17 mouse cellular contexts compared by ENCODE assay signal in the genomic region with DNA sequence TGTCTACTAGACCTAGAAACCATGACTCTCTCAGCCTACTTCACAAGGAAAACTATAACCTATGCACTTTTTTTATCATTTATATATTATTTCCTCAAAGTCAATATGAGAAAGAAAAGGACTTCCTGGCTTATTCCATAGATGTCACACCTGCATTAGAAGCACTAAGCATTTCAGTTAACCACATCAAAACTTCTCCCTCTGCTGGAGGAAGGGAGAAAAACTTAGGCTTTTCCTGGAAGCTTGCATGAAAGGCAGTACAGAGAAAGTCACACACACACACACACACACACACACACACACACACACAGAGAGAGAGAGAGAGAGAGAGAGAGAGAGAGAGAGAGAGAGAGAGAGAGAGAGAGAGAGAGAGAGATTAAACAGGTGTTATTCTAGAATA. TPM values are rescaled to one million over a fixed set of nuclear protein-coding genes. Genes with fewer than 3 reads are reported as not detected.
A peak's percentile ranks its signal among the peaks of the same experiment; 100 is the strongest.
DNase-seq lines count a peak whose midpoint lies in the region; ATAC-seq and TF ChIP-seq lines count a peak whose summit lies in the region.
"Had no signal": no experiment of that assay in that cellular context is flagged by ENCODE, and none has a peak within 500 bp of the region (broad histone marks: within the 10 kb centered on the region; RNA-seq: fewer than 3 reads in every experiment).

No protein-coding gene starts in this region.

- TF ChIP-seq POLR2A in limb, embryonic 14.5 days (IDR thresholded peaks at IDR 0.05; ENCODE audit: borderline replicate concordance, extremely low read depth, insufficient read depth, insufficient read length) = no peak

- H3K9me3 ChIP-seq in limb, embryonic 14.5 days (ENCODE audit: control insufficient read depth, low read length) = no peaks in the 10 kb centered on the region
- no peaks in the 10 kb centered on the region for H3K9me3 ChIP-seq in limb, embryonic 10.5 days (replicated peaks)
- H3K9me3 ChIP-seq in embryonic facial prominence, embryonic 14.5 days (ENCODE audit: control insufficient read depth, low read length) = no peaks in the 10 kb centered on the region
- H3K9me3 ChIP-seq: G1E; heart, embryonic 13.5 days; limb, embryonic 13.5 days had no signal

- H3K27me3 ChIP-seq in limb, embryonic 14.5 days (ENCODE audit: control insufficient read depth, insufficient read depth, low read length) = no peaks in the 10 kb centered on the region
- H3K27me3 ChIP-seq in limb, embryonic 10.5 days (ENCODE audit: low read depth, poor library complexity, severe bottlenecking) = no peaks in the 10 kb centered on the region
- H3K27me3 ChIP-seq in Patski = peaks cover 24% of the 10 kb centered on the region
- no peaks in the 10 kb centered on the region for H3K27me3 ChIP-seq in embryonic facial prominence, embryonic 14.5 days (replicated peaks; ENCODE audit: control insufficient read depth, insufficient read depth, low read length)
- H3K27me3 ChIP-seq: heart, embryonic 13.5 days; limb, embryonic 13.5 days had no signal

- no peak overlapping the region for H3K4me3 ChIP-seq in limb, embryonic 14.5 days (replicated peaks; ENCODE audit: low read length)
- no peak overlapping the region for H3K4me3 ChIP-seq in limb, embryonic 10.5 days
- H3K4me3 ChIP-seq in embryonic facial prominence, embryonic 14.5 days (ENCODE audit: low read depth, low read length) = no peak overlapping the region
- H3K4me3 ChIP-seq: heart, embryonic 13.5 days; limb, embryonic 13.5 days had no signal

- TF ChIP-seq CTCF in Patski (IDR thresholded peaks at IDR 0.05) = peak; percentile 41

- in situ Hi-C loops in Patski (cut with MboI; ENCODE audit: low pct_unique_long_range_greater_than_20kb) = loop anchor here (5.0 kb wide), 1 partner anchor 360 kb away; no protein-coding TSS in a partner anchor

- no peak for ATAC-seq in limb, embryonic 14.5 days (ENCODE audit: low FRiP score, low read depth)
- ATAC-seq in Patski = no peak
- ATAC-seq in embryonic facial prominence, embryonic 14.5 days (ENCODE audit: low read depth) = no peak
- no peak for ATAC-seq in megakaryocyte progenitor cell, adult 5-6 weeks (replicated peaks; ENCODE audit: poor library complexity)
- ATAC-seq: intestine, embryonic 16.5 days had no signal

- CTCF ChIA-PET in Patski (lab: Charles Lee) = interaction anchor here (2.9 to 5.7 kb wide), 4 partner anchors 118 to 365 kb away, joined by 13 to 42 read pairs (median 17); no protein-coding TSS in a partner anchor

- H3K4me2 ChIP-seq in limb, embryonic 14.5 days (replicated peaks; ENCODE audit: low read depth, low read length, severe bottlenecking) = no peak overlapping the region
- H3K4me2 ChIP-seq in embryonic facial prominence, embryonic 14.5 days (ENCODE audit: low read depth, low read length) = no peak overlapping the region
- H3K4me2 ChIP-seq: heart, embryonic 13.5 days; limb, embryonic 13.5 days had no signal

- no peak overlapping the region for H3K27ac ChIP-seq in limb, embryonic 14.5 days (replicated peaks; ENCODE audit: low read depth, low read length)
- H3K27ac ChIP-seq in limb, embryonic 10.5 days = no peak overlapping the region
- no peak overlapping the region for H3K27ac ChIP-seq in embryonic facial prominence, embryonic 14.5 days (replicated peaks; ENCODE audit: low read depth, low read length)
- H3K27ac ChIP-seq: heart, embryonic 13.5 days; limb, embryonic 13.5 days had no signal

- H3K36me3 ChIP-seq in limb, embryonic 14.5 days (ENCODE audit: control insufficient read depth, insufficient read depth, low read length) = no peaks in the 10 kb centered on the region
- H3K36me3 ChIP-seq in limb, embryonic 10.5 days = no peaks in the 10 kb centered on the region
- H3K36me3 ChIP-seq in embryonic facial prominence, embryonic 14.5 days (ENCODE audit: control insufficient read depth, insufficient read depth, low read length) = no peaks in the 10 kb centered on the region
- H3K36me3 ChIP-seq: G1E; heart, embryonic 13.5 days; limb, embryonic 13.5 days had no signal

- H3K9ac ChIP-seq in limb, embryonic 14.5 days (ENCODE audit: low read depth, low read length, severe bottlenecking) = no peak overlapping the region
- no peak overlapping the region for H3K9ac ChIP-seq in embryonic facial prominence, embryonic 14.5 days (ENCODE audit: low read depth, low read length)
- H3K9ac ChIP-seq: heart, embryonic 13.5 days; limb, embryonic 13.5 days had no signal

- POLR2A ChIA-PET in Patski (lab: Charles Lee) = no interaction called here

- peak; percentile 8 for DNase-seq in heart, postnatal 4 days
- no peak for DNase-seq in heart, adult 9 months (ENCODE audit: low spot score in 2 of 2)
- peak; percentile 11 for DNase-seq in limb, embryonic 14.5 days (ENCODE audit: low spot score)
- no peak for DNase-seq in limb, embryonic 10.5 days (ENCODE audit: low spot score)
- no peak for DNase-seq in Patski (ENCODE audit: low read depth, low spot score)
- peak; percentile 16 for DNase-seq in embryonic facial prominence, embryonic 14.5 days (ENCODE audit: low spot score)
- no peak for DNase-seq in spleen, postnatal 36 days (ENCODE audit: low spot score in 2 of 2)
- DNase-seq: cerebellum, postnatal 36 days; thymus, postnatal 14 days had no signal

- no peaks in the 10 kb centered on the region for H3K4me1 ChIP-seq in limb, embryonic 14.5 days (ENCODE audit: control insufficient read depth, insufficient read depth, low read length)
- no peaks in the 10 kb centered on the region for H3K4me1 ChIP-seq in limb, embryonic 10.5 days
- H3K4me1 ChIP-seq in embryonic facial prominence, embryonic 14.5 days (ENCODE audit: control insufficient read depth, insufficient read depth, low read length) = no peaks in the 10 kb centered on the region
- H3K4me1 ChIP-seq: heart, embryonic 13.5 days; limb, embryonic 13.5 days had no signal

RNA-seq across cellular contexts. Expression of a gene that starts 12.0 kb away (rescaled TPM):
- not detected for total RNA-seq in heart, postnatal 4 days (2021)
- not detected in 2 replicates for polyA plus RNA-seq in limb, embryonic 14.5 days (2012; rRNA removed)
- not detected in 2 replicates for polyA plus RNA-seq in limb, embryonic 14.5 days (2014; fragmentation: Nextera tagmentation; extraction: Ambion mirVana)
- polyA plus RNA-seq in limb, embryonic 10.5 days (2016; fragmentation: Nextera tagmentation; extraction: Ambion mirVana) = not detected in 2 replicates
- not detected for polyA plus RNA-seq in Patski (2021)
- polyA plus RNA-seq in embryonic facial prominence, embryonic 14.5 days (2014; fragmentation: Nextera tagmentation; extraction: Ambion mirVana) = not detected in 2 replicates
- total RNA-seq in megakaryocyte progenitor cell, adult 5-6 weeks (2015) = not detected in 2 replicates
- not detected in 2 replicates for total RNA-seq in megakaryocyte progenitor cell, adult 5-6 weeks (2017)
- total RNA-seq: G1E; megakaryocyte-erythroid progenitor cell, adult 5-6 weeks had no signal
- polyA plus RNA-seq: frontal cortex, adult 2 months; G1E; heart, embryonic 13.5 days; intestine, embryonic 16.5 days; limb, embryonic 13.5 days; neural tube, embryonic 14.5 days had no signal

RNA-seq across cellular contexts. Expression of a gene that starts 22.0 kb away (rescaled TPM):
- total RNA-seq in heart, postnatal 4 days (2021) = not detected
- polyA plus RNA-seq in limb, embryonic 14.5 days (2012; rRNA removed) = not detected in 2 replicates
- polyA plus RNA-seq in limb, embryonic 14.5 days (2014; fragmentation: Nextera tagmentation; extraction: Ambion mirVana) = not detected in 2 replicates
- polyA plus RNA-seq in limb, embryonic 10.5 days (2016; fragmentation: Nextera tagmentation; extraction: Ambion mirVana) = not detected in 2 replicates
- not detected for polyA plus RNA-seq in Patski (2021)
- 0.89 TPM in 1 of 2 replicates, not detected in the other for polyA plus RNA-seq in embryonic facial prominence, embryonic 14.5 days (2014; fragmentation: Nextera tagmentation; extraction: Ambion mirVana)
- not detected in 2 replicates for total RNA-seq in megakaryocyte progenitor cell, adult 5-6 weeks (2015)
- total RNA-seq in megakaryocyte progenitor cell, adult 5-6 weeks (2017) = not detected in 2 replicates
- total RNA-seq: G1E; megakaryocyte-erythroid progenitor cell, adult 5-6 weeks had no signal
- polyA plus RNA-seq: frontal cortex, adult 2 months; G1E; heart, embryonic 13.5 days; intestine, embryonic 16.5 days; limb, embryonic 13.5 days; neural tube, embryonic 14.5 days had no signal

RNA-seq across cellular contexts. Expression of a gene that starts 26.6 kb away (rescaled TPM):
- total RNA-seq in heart, postnatal 4 days (2021) = not detected
- polyA plus RNA-seq in limb, embryonic 14.5 days (2012; rRNA removed) = 6.4 and 6.5 TPM in 2 replicates
- polyA plus RNA-seq in limb, embryonic 14.5 days (2014; fragmentation: Nextera tagmentation; extraction: Ambion mirVana) = 12.7 and 21.2 TPM in 2 replicates
- not detected in 2 replicates for polyA plus RNA-seq in limb, embryonic 10.5 days (2016; fragmentation: Nextera tagmentation; extraction: Ambion mirVana)
- 14.1 TPM for polyA plus RNA-seq in Patski (2021)
- 28.3 and 67.4 TPM in 2 replicates for polyA plus RNA-seq in embryonic facial prominence, embryonic 14.5 days (2014; fragmentation: Nextera tagmentation; extraction: Ambion mirVana)
- not detected in 2 replicates for total RNA-seq in megakaryocyte progenitor cell, adult 5-6 weeks (2015)
- not detected in 2 replicates for total RNA-seq in megakaryocyte progenitor cell, adult 5-6 weeks (2017)
- total RNA-seq: G1E; megakaryocyte-erythroid progenitor cell, adult 5-6 weeks had no signal
- polyA plus RNA-seq: G1E; neural tube, embryonic 14.5 days had no signal

RNA-seq across cellular contexts. Expression of a gene that starts 53.8 kb away (rescaled TPM):
- total RNA-seq in heart, postnatal 4 days (2021) = not detected
- not detected in 2 replicates for polyA plus RNA-seq in limb, embryonic 14.5 days (2012; rRNA removed)
- 0.25 TPM in 1 of 2 replicates, not detected in the other for polyA plus RNA-seq in limb, embryonic 14.5 days (2014; fragmentation: Nextera tagmentation; extraction: Ambion mirVana)
- not detected in 2 replicates for polyA plus RNA-seq in limb, embryonic 10.5 days (2016; fragmentation: Nextera tagmentation; extraction: Ambion mirVana)
- not detected for polyA plus RNA-seq in Patski (2021)
- polyA plus RNA-seq in embryonic facial prominence, embryonic 14.5 days (2014; fragmentation: Nextera tagmentation; extraction: Ambion mirVana) = 0.45 and 4.9 TPM in 2 replicates
- not detected in 2 replicates for total RNA-seq in megakaryocyte progenitor cell, adult 5-6 weeks (2015)
- not detected in 2 replicates for total RNA-seq in megakaryocyte progenitor cell, adult 5-6 weeks (2017)
- total RNA-seq: megakaryocyte-erythroid progenitor cell, adult 5-6 weeks had no signal
- polyA plus RNA-seq: frontal cortex, adult 2 months; G1E; heart, embryonic 13.5 days; intestine, embryonic 16.5 days; limb, embryonic 13.5 days; neural tube, embryonic 14.5 days had no signal

Comparison
In these comparisons a context has a peak if more than half of its experiments do, and no peak if none do; other contexts are left out.
1. DNase-seq: peak in heart, postnatal 4 days (single experiment), limb, embryonic 14.5 days (single experiment) and embryonic facial prominence, embryonic 14.5 days (single experiment); none in heart, adult 9 months (0 of 2), limb, embryonic 10.5 days (single experiment), Patski (single experiment) and spleen, postnatal 36 days (0 of 2).